Mouse (Mus musculus) gonadal fat pad, adult 2 months (tissue): ENCODE measurements around the gene Tnfrsf23. TPM values are rescaled to one million over a fixed set of nuclear protein-coding genes. Genes with fewer than 3 reads are reported as not detected.
"Not testable (repeated sequence)": the region's sequence is repeated elsewhere in the genome, so short reads cannot be mapped to it uniquely, and the experiment has no call there.

ENCODE experiments used
- DNase-seq: peaks from one replicate; pipeline ENCODE4 v3.0.0-alpha.2; 2012; ENCODE audit warnings: low read depth
- polyA plus RNA-seq: library from polyadenylated mRNA; depleted of rRNA; stranded (reverse); fragments of >200 nt; gene quantifications from 2 replicates; pipeline ENCODE4 v1.2.3, GENCODE M21; 2012

The Tnfrsf23 gene
- polyA plus RNA-seq, 1 experiment = 2.6 TPM

- not testable (repeated sequence) for DNase-seq
Measured at GRCm38 (mm10) chr7:143684569-143684968, 1.1 kb downstream of the Tnfrsf23 start.

- no peak for DNase-seq
Measured at GRCm38 (mm10) chr7:143681566-143681965, 4.1 kb downstream of the Tnfrsf23 start.

GRCm38 (mm10) chr7:143680836-143681235, 4.8 kb downstream of the Tnfrsf23 start:
- DNase-seq = not testable (repeated sequence)

- DNase-seq = not testable (repeated sequence)
Measured at GRCm38 (mm10) chr7:143679650-143680049, 6.0 kb downstream of the Tnfrsf23 start.

GRCm38 (mm10) chr7:143666427-143667311, 19.0 kb downstream of the Tnfrsf23 start:
- DNase-seq = no peak

- DNase-seq = no peak
Measured at GRCm38 (mm10) chr7:143663470-143663869, 22.2 kb downstream of the Tnfrsf23 start.

GRCm38 (mm10) chr7:143660797-143661196, 24.9 kb downstream of the Tnfrsf23 start:
- DNase-seq = no peak

GRCm38 (mm10) chr7:143649769-143650346, 35.8 kb downstream of the Tnfrsf23 start:
- DNase-seq = not testable (repeated sequence)

GRCm38 (mm10) chr7:143649034-143649768, 36.5 kb downstream of the Tnfrsf23 start, which contains the start of gene Tnfrsf22:
Gene Tnfrsf22 (minus strand): TSS chr7:143649661.
- DNase-seq = no peak

GRCm38 (mm10) chr7:143643949-143644348, 41.7 kb downstream of the Tnfrsf23 start:
- DNase-seq = not testable (repeated sequence)

- DNase-seq = no peak
Measured at GRCm38 (mm10) chr7:143636674-143637073, 49.0 kb downstream of the Tnfrsf23 start.

- DNase-seq = no peak
Measured at GRCm38 (mm10) chr7:143631503-143631902, 54.2 kb downstream of the Tnfrsf23 start.

- DNase-seq = no peak
Measured at GRCm38 (mm10) chr7:143629501-143629900, 56.2 kb downstream of the Tnfrsf23 start.

- DNase-seq = no peak
Measured at GRCm38 (mm10) chr7:143628540-143628939, 57.1 kb downstream of the Tnfrsf23 start, which contains the start of gene Tnfrsf26. Gene Tnfrsf26 (minus strand): TSS chr7:143628722.

- no peak for DNase-seq
Measured at GRCm38 (mm10) chr7:143627555-143628286, 58.0 kb downstream of the Tnfrsf23 start.

GRCm38 (mm10) chr7:143626178-143626577, 59.5 kb downstream of the Tnfrsf23 start:
- DNase-seq = no peak

GRCm38 (mm10) chr7:143625151-143625550, 60.5 kb downstream of the Tnfrsf23 start:
- no peak for DNase-seq

GRCm38 (mm10) chr7:143624561-143624960, 61.1 kb downstream of the Tnfrsf23 start:
- DNase-seq = no peak

GRCm38 (mm10) chr7:143620951-143621350, 64.7 kb downstream of the Tnfrsf23 start:
- DNase-seq = no peak
